Mouse (Mus musculus) embryonic facial prominence, embryonic 15.5 days (tissue): ENCODE measurements around the gene Abcc5. TPM values are rescaled to one million over a fixed set of nuclear protein-coding genes. Genes with fewer than 3 reads are reported as not detected.
"Not testable (repeated sequence)": the region's sequence is repeated elsewhere in the genome, so short reads cannot be mapped to it uniquely, and the experiment has no call there.

Experiments
- ATAC-seq: fragments of 200-750 bp; cut with Nextera tagmentation; 2 replicates; pipeline ENCODE4 v1.8.0; 2017; ENCODE audit warnings: low read depth, moderate TSS enrichment; ENCODE audit not compliant: insufficient number of reproducible peaks, low FRiP score, low TSS enrichment
- H3K27ac ChIP-seq: fragments of 300-500 bp; sonication (generic); replicated peaks from 2 replicates; pipeline ENCODE4 v1.5.1; 2015; ENCODE audit warnings: mild to moderate bottlenecking, inconsistent platforms
- H3K27me3 ChIP-seq: fragments of 300-500 bp; sonication (generic); 2 replicates; pipeline ENCODE4 v1.6.1; 2015; ENCODE audit warnings: inconsistent platforms
- H3K36me3 ChIP-seq: fragments of 300-500 bp; sonication (generic); 2 replicates; pipeline ENCODE4 v1.6.1; 2015; ENCODE audit warnings: mild to moderate bottlenecking, inconsistent platforms
- H3K4me1 ChIP-seq: fragments of 300-500 bp; sonication (generic); 2 replicates; pipeline ENCODE4 v1.6.1; 2015; ENCODE audit warnings: inconsistent platforms
- H3K4me2 ChIP-seq: fragments of 300-500 bp; sonication (generic); replicated peaks from 2 replicates; pipeline ENCODE4 v1.6.1; 2015; ENCODE audit warnings: mild to moderate bottlenecking, inconsistent platforms
- H3K4me3 ChIP-seq: fragments of 300-500 bp; sonication (generic); replicated peaks from 2 replicates; pipeline ENCODE4 v1.5.1; 2015; ENCODE audit warnings: mild to moderate bottlenecking, inconsistent platforms
- H3K9ac ChIP-seq: fragments of 300-500 bp; sonication (generic); 2 replicates; pipeline ENCODE4 v1.6.1; 2015; ENCODE audit warnings: inconsistent platforms
- H3K9me3 ChIP-seq: fragments of 300-500 bp; sonication (generic); replicated peaks from 2 replicates; pipeline ENCODE4 v1.6.1; 2016; ENCODE audit warnings: inconsistent platforms
- WGBS: fragments of 180-500 bp; shearing (Covaris S2); methylation state at CpG from one replicate; pipeline ENCODE4 v1.1.7; 2015; 5-methylcytosine and 5-hydroxymethylcytosine counted together
- polyA plus RNA-seq: library from polyadenylated mRNA; unstranded; fragments of >200 nt; fragmentation: Nextera tagmentation; extraction: Ambion mirVana; gene quantifications from 2 replicates; pipeline ENCODE4 v1.2.1, GENCODE M21; 2015

The Abcc5 gene
- polyA plus RNA-seq, 1 experiment from 2014 or later = 67.0 TPM

DNA sequence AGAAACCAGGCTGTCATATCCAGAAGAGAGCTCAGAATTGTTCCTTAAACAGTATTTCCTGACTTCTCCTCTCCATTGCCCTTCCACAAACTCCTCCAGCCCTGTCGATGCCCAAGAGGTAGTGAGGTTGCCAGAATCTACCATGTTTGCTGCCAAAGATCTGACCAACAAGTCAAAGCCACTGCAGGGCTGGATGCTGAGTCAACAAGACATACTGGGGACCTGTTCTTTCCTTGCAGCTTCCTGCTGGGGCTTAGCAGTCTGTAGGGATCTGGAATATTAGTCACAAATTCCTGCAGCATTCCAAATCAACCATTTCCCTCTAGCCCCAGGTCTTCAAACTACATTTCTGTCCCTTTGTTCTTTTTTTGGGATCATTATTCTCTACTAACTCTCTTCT, 19.7 kb upstream of the Abcc5 start:
- no peak overlapping the region for H3K4me3 ChIP-seq
- no peaks in the 10 kb centered on the region for H3K9me3 ChIP-seq
- no peak for ATAC-seq
- no peaks in the 10 kb centered on the region for H3K27me3 ChIP-seq
- 81% methylated on average over 1 of the region's 1 CpGs for WGBS
- no peaks in the 10 kb centered on the region for H3K4me1 ChIP-seq
- H3K9ac ChIP-seq = no peak overlapping the region
- H3K36me3 ChIP-seq = no peaks in the 10 kb centered on the region
- H3K4me2 ChIP-seq = no peak overlapping the region
- H3K27ac ChIP-seq = no peak overlapping the region

DNA sequence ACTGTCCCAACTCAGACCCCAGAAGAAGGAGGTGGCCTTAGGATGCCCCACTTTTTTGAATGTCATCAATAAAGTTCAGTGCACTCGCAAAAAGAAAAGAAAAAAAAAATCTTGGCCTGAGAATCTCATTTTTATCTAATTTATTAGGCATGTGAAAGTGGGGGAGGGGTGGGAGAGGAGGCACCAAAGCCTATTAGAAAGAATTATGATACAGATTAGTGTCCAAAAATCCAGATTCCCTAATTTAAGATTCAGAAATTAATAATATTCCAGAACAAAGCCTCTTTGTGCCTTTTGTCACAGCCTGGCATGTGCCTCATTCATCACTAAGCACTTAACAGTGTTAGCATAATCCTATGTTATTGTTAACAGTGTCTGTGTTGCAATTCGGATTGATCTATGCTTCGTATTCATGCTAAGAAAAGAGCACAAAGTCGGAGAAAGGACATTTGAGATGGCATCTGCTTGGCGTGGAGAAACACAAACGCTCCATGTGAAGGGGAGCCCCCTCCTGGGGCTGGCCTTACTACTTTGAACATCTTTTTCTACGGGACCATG, 18.7 kb upstream of the Abcc5 start:
- WGBS = 58% methylated on average over 7 of the region's 7 CpGs
- H3K9ac ChIP-seq = no peak overlapping the region
- no peak overlapping the region for H3K4me2 ChIP-seq
- H3K9me3 ChIP-seq = no peaks in the 10 kb centered on the region
- ATAC-seq = no peak
- H3K27ac ChIP-seq = no peak overlapping the region
- H3K36me3 ChIP-seq = no peaks in the 10 kb centered on the region
- no peaks in the 10 kb centered on the region for H3K27me3 ChIP-seq
- H3K4me1 ChIP-seq = no peaks in the 10 kb centered on the region
- H3K4me3 ChIP-seq = no peak overlapping the region

DNA sequence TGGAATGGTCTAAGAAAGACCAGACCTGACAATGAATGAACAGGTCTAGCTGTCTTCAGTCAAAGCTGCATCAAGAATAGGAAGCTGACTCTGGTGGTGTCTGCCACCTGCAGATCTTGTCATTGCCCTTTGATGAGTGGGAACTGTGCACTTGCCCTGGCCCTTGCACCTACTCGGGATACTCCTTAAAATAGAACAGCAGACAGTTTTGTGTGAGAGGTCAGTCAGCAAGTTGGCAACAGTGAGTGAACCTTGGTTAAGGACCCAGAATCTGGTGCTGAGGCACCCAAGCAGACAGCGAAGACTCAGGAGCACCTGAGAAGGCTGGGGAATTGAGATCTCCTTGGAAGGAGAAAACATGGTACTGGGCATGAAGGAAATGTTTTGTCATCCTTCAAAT, 16.7 kb upstream of the Abcc5 start:
- Histone ChIP-seq H3K9ac (no peak overlapping the region), H3K27me3 (no peaks in the 10 kb centered on the region), H3K4me2 (no peak overlapping the region), H3K4me3 (no peak overlapping the region), H3K27ac (no peak overlapping the region), H3K9me3 (no peaks in the 10 kb centered on the region), H3K36me3 (no peaks in the 10 kb centered on the region), H3K4me1 (no peaks in the 10 kb centered on the region)
- no peak for ATAC-seq
- 83% methylated on average over 2 of the region's 2 CpGs for WGBS

DNA sequence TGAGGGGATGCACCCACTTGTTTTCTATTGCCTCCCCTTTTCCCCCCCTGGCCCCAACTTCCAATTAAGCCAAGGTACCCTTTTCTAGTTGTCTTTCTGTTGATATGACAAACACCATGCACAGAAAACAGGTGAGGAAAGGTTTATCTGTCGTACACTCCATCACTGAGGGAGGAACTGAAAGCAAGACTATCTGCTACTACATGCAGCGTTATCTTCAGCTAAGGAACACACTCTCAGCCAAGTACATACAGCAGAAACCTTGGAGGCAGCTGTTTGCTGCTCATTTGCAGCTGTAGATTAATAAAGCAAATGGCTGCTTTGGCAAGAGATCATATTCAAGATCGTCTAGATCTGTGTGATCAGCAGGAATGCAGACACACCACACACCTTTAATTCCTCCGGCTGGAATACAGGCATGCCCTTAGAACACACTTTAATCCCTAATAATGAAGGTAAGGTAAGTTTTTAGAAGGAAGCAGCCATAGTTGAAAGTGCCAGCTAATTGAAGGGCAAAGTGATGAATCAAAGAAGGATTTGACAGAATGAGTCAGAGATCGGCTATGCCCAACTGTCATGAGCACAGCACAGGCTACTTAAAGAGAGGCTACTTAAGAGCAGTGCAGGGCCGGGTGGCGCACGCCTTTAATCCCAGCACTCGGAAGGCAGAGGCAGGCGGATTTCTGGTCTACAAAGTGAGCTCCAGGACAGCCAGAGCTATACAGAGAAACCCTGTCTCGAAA, 12.7 kb upstream of the Abcc5 start:
- 81% methylated on average over 11 of the region's 11 CpGs for WGBS
- Histone ChIP-seq H3K4me3 (no peak overlapping the region), H3K4me1 (no peaks in the 10 kb centered on the region), H3K27ac (no peak overlapping the region), H3K36me3 (no peaks in the 10 kb centered on the region), H3K4me2 (no peak overlapping the region), H3K9ac (no peak overlapping the region), H3K9me3 (no peaks in the 10 kb centered on the region), H3K27me3 (no peaks in the 10 kb centered on the region)
- ATAC-seq = no peak

DNA sequence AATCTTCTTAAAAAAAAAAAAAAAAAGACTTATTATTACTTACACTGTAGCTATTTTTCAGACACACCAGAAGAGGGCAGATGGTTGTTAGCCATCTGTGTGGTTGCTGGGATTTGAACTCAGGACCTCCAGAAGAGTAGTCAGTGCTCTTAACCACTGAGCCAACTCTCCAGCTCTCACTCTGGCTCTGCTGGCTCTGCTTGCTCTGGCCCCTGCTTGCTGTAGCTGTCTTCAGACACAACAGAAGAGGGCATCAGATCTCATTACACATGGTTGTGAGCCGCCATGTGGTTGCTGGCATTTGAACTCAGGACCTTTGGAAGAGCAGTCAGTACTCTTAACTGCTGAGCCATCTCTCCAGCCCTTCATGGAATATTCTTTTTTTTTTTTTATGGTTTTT, 11.9 kb upstream of the Abcc5 start:
- H3K27me3 ChIP-seq, H3K4me2 ChIP-seq, H3K4me3 ChIP-seq, H3K9ac ChIP-seq, ATAC-seq, H3K4me1 ChIP-seq, H3K27ac ChIP-seq, H3K9me3 ChIP-seq, H3K36me3 ChIP-seq: not testable (repeated sequence)
- WGBS = 83% methylated on average over 1 of the region's 1 CpGs

- no peaks in the 10 kb centered on the region for H3K27me3 ChIP-seq
- H3K4me3 ChIP-seq = no peak overlapping the region
- no peak overlapping the region for H3K27ac ChIP-seq
- H3K4me2 ChIP-seq = no peak overlapping the region
- no peak for ATAC-seq
- H3K36me3 ChIP-seq = no peaks in the 10 kb centered on the region
- no peak overlapping the region for H3K9ac ChIP-seq
- 62% methylated on average over 3 of the region's 3 CpGs for WGBS
- H3K4me1 ChIP-seq = no peaks in the 10 kb centered on the region
- H3K9me3 ChIP-seq = no peaks in the 10 kb centered on the region
These were observed 10.1 kb upstream of the Abcc5 start for GRCm38 (mm10) chr16:20436281-20436680.

- WGBS = 81% methylated on average over 5 of the region's 5 CpGs
These were observed 3.1 kb upstream of the Abcc5 start for GRCm38 (mm10) chr16:20429328-20429727.

GRCm38 (mm10) chr16:20427566-20427965, 1.4 kb upstream of the Abcc5 start:
- Histone ChIP-seq H3K27me3 (no peaks in the 10 kb centered on the region), H3K27ac (no peak overlapping the region), H3K4me1 (peaks cover 16% of the 10 kb centered on the region), H3K4me2 (no peak overlapping the region), H3K36me3 (no peaks in the 10 kb centered on the region), H3K9ac (no peak overlapping the region), H3K4me3 (no peak overlapping the region), H3K9me3 (no peaks in the 10 kb centered on the region)
- ATAC-seq = no peak
- WGBS = 67% methylated on average over 4 of the region's 4 CpGs

More at GRCm38 (mm10) chr16:20429328-20429727, 3.1 kb upstream of the Abcc5 start:
- Histone ChIP-seq H3K9me3 (no peaks in the 10 kb centered on the region), H3K9ac (no peak overlapping the region), H3K4me1 (peaks cover 13% of the 10 kb centered on the region), H3K27ac (no peak overlapping the region), H3K27me3 (no peaks in the 10 kb centered on the region), H3K36me3 (no peaks in the 10 kb centered on the region), H3K4me3 (no peak overlapping the region), H3K4me2 (no peak overlapping the region)
- ATAC-seq = no peak

- WGBS = 40% methylated on average over 10 of the region's 10 CpGs
- H3K36me3 ChIP-seq = peaks cover 14% of the 10 kb centered on the region; the same call in 1 of the 2 replicates
- peak overlapping the region; percentile 89 for H3K4me3 ChIP-seq
- no peaks in the 10 kb centered on the region for H3K9me3 ChIP-seq
- H3K4me1 ChIP-seq = peaks cover 16% of the 10 kb centered on the region
- peak overlapping the region; percentile 73 for H3K4me2 ChIP-seq
- peak overlapping the region; percentile 94 for H3K27ac ChIP-seq
- ATAC-seq = no peak
- H3K27me3 ChIP-seq = no peaks in the 10 kb centered on the region
- H3K9ac ChIP-seq = peak overlapping the region; percentile 72
These were observed 1.2 kb downstream of the Abcc5 start for GRCm38 (mm10) chr16:20424719-20425650.

GRCm38 (mm10) chr16:20424226-20424663, 1.9 kb downstream of the Abcc5 start:
- H3K4me3 ChIP-seq = no peak overlapping the region
- H3K9ac ChIP-seq = no peak overlapping the region
- 62% methylated on average over 7 of the region's 7 CpGs for WGBS
- peaks cover 16% of the 10 kb centered on the region for H3K4me1 ChIP-seq
- no peaks in the 10 kb centered on the region for H3K27me3 ChIP-seq
- H3K36me3 ChIP-seq = peaks cover 14% of the 10 kb centered on the region; the same call in 1 of the 2 replicates
- ATAC-seq = no peak
- no peak overlapping the region for H3K27ac ChIP-seq
- H3K4me2 ChIP-seq = 0 out of 2 replicates have a peak overlapping the region, but pooled peaks have one; percentile 8
- no peaks in the 10 kb centered on the region for H3K9me3 ChIP-seq
